Mouse (Mus musculus): ENCODE measurements around the gene Plcd3.
A peak's percentile ranks its signal among the peaks of the same experiment; 100 is the strongest.

The Plcd3 gene

DNA sequence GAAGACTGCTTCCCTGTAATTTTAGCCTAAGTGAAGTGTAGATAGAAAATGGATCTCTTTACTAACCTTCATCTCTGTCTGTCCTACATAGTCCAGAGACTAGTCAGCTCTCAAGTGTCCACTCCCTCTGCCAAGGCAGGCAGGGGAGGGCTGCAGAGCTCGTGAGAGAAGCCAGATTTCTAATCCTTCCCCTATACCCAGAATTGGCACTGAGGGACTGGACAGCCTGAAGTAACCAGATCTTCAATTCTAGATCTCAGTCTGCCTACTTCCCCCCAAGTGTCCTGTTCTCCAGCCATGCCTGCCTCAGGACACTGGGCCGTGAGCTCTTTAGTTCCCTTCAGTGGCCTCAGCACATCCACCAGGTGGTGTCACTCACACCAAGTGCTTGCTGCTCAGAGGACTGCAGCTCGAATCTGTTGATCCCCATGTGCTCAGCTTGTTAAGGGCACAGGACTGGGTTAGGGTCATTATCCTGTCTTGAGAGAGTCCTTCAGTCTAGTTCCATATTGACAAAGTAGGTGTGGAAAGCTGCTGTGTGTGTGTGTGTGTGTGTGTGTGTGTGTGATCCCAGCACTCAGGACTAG, 42.9 kb downstream of the Plcd3 start:
- no peak for DNase-seq

GRCm38 (mm10) chr11:103056636-103057035, 44.8 kb downstream of the Plcd3 start:
- DNase-seq: no peak

- peak; percentile 63 for DNase-seq
Observed at GRCm38 (mm10) chr11:103054798-103055197, 46.7 kb downstream of the Plcd3 start.

GRCm38 (mm10) chr11:103053191-103054076, 48.0 kb downstream of the Plcd3 start:
- no peak for DNase-seq

GRCm38 (mm10) chr11:103052078-103052477, 49.4 kb downstream of the Plcd3 start:
- no peak for DNase-seq

DNA sequence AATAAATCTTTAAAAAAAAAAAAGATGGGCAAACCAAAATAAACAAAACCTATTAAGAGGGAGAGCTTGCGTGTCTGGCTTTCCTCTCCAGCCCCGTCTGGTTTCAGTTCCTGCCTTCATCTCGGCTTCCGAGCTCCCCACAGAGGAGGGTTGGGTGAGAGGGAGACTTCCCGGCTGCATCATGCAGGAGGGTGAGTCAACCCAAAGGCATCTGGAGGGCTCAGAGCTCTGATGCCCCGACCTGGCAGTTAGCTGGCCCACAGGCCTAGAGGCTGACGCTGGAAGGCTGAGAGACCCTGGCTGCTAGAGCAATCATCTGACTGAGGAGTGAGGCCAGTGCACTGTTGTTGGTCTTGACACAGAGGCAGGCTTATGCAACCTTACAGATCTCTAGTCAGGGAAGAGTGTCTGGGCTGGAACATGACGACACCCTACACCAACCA, 50.2 kb downstream of the Plcd3 start:
- peak; percentile 40 for DNase-seq

DNA sequence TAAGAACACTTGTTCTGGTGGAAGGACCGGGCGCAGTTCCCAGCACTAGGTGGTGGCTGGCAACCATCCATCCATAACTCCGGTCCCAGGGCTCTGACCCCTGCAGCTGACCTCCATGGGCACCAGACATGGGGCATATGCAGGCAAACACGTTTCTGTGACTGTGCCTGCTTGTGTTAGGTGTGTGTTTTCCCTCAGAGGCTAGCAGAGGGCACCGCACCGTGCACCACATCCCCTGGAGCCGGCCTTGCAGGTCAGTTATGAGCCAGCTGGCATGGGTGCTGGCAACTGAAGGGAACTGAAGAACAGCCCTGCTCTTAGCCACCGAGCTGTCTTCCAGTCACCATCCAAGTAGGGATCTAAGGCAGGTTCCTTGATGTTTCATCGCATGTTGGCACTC, 51.3 kb downstream of the Plcd3 start:
- DNase-seq: no peak

DNA sequence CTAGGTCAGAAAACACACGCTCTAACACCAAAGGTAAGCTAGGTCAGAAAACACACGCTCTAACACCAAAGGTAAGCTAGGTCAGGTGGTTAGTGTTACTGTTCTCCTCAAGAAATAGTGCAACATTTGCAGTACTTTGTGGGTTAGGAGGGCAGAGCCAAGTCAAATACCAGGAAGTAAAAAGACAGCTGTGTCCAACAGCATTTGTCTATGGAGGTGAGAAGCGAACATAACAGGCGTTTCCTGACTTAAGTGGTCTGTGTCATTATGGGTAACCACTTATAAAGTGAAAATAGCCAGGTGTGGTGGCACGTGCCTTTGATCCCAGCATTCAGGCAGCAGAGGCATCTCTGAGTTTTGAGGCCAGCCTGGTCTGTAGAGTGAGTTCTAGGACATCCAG, 51.8 kb downstream of the Plcd3 start:
- no peak for DNase-seq

DNA sequence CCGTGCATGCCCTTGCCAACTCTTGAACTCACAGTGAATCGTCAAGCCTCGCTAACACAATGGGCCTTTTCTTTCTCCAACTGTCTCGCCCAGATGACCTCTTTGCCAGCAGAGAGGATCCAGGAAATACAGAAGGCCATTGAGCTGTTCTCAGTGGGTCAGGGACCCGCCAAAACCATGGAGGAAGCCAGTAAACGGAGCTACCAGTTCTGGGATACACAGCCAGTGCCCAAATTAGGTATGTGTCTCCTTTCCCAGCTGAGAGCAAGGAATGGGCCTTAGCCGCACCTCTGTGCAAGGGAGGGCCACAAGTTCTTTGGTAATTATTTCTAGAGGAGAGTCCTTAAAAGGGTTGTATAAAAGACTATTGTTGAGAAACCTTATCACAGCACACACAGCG, 55.2 kb downstream of the Plcd3 start:
- DNase-seq: no peak

DNA sequence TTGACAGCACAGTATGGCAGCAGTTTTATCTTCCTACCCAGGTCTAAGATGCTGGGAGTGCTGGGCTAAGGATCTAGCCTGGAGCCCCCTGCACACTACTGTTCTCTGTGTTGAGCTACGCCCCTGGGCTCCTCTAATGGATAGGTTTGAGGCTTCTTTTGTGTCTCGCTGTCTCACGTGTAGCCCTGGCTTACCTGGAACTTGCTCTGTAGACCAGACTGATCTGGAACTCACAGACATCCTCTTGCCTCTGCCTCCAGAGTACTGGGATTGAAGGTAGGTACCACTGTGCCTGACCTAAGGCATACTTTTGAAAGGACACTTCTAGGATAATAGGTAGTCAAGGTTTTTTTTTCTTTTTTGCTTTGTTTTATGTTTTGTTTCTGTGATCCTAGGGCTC, 57.5 kb downstream of the Plcd3 start:
- no peak for DNase-seq

DNA sequence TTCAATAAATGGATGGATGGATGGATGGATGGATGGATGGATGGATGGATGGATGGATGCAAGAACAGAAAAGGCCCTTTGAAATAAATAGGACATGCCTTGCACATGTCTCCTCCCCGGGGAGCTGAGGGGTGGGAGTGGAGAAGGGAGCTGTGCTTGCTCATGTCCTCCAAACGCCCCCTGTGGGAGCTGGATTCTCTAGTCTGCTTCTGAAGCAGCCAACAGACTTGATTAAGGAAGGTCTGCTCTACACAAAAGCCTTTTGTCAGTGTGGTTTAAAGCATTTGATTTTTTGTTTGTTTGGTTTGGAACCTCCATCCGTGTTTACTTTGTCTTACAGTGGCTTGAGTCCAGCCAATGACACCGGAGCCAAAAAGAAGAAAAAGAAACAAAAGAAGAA, 58.6 kb downstream of the Plcd3 start:
- DNase-seq: no peak

DNA sequence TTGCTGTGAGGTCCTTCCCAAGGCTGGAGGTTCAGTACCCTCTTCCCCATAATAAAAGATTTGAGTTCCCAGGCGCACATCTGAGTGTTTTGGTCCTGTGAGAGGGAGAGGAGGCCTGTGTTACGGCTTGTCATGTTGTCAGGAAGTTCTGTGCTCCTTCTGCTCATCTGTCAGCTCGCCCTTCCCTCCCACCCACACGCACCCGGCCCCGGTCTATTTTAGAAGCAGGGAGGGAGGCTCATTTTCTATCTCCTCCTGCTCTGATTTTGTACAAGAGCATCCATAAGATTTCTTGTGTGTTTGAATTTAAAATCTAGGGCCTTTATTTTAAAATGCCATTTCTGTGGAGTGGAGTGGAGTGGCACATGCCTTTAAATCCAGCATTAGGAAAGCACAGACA, 63.4 kb downstream of the Plcd3 start:
- peak; percentile 55 for DNase-seq

- DNase-seq: no peak
Observed at GRCm38 (mm10) chr11:103036881-103037465, 64.5 kb downstream of the Plcd3 start.

DNA sequence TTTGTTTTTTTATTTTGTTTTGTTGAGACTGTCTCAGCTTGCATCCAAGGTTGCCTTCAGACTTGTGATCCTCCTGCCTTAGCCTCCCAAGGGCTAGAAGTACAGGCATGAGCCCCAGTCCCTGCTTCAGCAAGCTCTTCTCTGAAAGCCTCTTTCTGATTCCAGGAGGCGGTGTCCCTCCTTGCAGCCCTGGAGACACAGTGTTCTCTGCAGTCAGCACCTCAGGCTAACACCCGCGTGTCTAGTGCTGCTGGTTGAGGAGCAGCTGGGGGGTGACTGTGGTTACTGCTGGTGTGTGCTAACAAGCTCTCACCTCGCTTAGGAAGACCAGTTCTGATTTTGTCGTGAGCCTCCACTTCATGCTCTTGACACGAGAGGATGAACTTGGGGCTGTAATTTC, 66.5 kb downstream of the Plcd3 start:
- DNase-seq: no peak

DNA sequence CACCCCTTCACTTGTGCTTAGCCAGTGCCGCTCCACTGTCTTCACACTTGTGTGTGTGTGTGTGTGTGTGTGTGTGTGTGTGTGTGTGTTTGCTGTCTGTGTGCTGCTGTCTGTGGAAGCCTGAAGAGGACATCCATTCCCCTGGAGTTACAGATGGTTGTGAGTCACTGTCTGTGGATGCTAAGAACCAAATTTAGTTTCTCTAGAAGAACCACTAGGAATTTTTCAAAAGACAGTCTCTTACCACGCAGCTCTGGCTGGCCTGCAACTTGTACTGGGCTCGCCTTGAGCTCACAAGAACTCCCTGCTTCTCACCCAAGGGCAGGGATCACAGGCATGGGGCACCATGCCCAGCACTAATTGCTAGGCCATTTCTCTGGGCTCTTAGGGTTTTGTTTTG, 68.4 kb downstream of the Plcd3 start:
- peak; percentile 56 for DNase-seq

DNA sequence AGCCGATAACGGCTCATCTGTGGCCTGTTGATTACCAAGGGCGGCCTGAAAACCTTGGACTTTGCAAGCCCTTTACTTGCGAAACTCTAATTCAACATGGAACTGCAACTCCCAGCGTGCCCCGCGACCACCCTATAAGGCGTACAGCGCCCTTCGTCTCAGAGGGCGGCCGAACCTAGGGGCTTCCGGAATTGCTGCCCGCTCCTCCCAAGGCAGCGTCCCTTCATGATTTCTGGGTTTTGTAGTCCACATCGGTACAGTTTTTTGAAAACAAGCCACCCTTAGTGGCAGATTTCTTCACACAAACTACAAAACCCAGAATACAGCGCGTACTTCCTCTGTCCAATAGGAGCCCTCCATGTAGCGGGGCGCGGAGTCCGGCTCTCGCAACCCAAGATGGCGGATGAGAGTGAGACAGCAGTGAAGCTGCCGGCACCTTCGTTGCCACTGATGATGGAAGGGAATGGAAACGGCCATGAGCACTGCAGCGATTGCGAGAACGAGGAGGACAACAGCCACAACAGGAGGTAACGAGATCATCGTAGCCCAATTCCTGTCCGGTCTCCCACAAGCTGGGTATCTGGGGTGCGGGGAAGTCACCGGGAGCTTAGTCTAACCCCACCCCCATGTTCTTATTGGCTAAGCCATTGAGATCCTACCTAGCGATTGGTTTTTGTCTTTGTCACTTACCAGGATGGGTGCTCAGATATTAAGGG, 73.1 kb downstream of the Plcd3 start, which contains the start of the genes Nmt1 and Dcakd:
Gene Nmt1, plus strand, starts transcription at position 15 of the 716 bp plus-strand sequence.
Gene Dcakd, minus strand, starts transcription at position 158 of the 716 bp plus-strand sequence.
- DNase-seq: peak; percentile 94

DNA sequence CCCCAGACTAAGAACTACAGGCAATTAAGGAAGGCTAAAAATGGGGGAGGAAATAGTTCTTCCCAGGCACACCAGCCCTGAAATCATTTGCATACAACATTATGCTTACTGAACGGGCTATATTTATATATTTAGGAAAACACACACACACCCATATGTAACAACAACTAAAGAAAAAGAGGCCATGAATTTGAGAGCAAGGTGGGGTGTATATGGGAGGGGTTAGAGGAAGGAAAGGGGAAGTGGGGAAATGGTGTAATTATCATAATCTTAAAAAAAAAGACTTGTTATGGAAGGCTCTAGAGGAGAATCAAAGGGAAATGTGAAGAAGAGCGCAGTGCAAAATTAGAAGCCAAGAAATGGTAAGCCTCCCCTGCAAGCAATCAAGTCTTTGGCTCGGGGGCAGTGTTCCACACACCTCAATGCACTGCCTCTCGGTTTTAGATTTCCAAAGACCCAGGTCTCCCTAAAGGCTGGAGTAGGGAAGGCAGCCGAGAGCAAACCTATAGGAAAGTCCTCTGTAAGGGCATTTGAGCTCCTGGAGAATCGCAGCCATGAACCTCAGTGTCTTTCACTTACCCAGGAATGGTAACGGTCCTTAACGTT, 73.8 kb downstream of the Plcd3 start:
- no peak for DNase-seq

DNA sequence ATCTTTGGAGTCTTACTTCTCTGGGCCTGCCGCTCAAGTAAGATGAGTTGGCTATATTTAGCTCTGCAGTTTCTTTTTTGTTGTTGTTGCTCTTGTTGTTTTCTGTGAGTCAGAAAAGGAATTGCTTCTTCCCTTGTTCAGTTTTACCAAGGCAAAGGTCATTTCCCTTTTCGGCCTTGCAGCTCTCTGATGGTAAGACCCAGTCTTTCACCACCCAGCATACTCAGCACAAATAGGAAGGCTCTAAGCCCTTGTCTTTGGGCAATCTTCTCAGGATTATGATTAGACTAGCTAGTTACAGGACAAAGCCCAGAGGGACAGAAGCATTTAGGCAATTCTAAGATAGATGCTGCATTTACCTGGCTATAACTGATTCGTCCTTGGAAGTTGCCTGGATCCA, 74.6 kb downstream of the Plcd3 start:
- no peak for DNase-seq

- no peak for DNase-seq
Observed at GRCm38 (mm10) chr11:103023974-103024373, 77.5 kb downstream of the Plcd3 start.

DNA sequence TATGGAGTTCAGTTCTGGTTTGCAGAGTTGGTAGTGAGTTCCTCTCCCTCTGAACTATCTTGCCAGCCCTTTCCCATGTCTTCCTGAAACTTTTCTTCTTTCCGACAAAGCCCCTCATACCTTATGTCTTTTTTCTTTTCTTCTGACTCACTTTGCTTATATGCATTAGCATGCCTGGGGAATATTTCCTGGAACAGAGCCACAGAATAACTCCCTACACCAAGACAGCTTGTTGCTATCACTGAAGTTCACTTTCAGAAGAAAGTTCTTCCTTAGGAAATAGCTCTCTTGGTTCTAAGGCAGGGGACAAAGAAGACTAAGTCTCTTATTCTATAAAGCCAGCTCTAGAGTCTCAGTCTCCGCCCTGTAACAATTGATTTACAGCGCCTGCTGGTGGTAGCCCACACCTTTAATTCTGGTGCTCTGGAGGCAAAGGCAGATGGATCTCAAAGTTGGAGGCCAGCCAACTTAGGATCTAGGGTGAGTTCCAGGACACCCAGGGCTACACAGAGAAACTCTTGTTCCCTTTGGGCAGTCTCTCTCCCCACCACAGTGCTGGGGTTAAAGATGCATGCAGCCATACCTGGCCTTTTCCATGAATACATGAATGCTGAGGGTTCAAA, 80.6 kb downstream of the Plcd3 start:
- no peak for DNase-seq
